Mouse (Mus musculus): ENCODE measurements around the gene Olfr871.
"Not testable (repeated sequence)": the region's sequence is repeated elsewhere in the genome, so short reads cannot be mapped to it uniquely, and the experiment has no call there.

DNA sequence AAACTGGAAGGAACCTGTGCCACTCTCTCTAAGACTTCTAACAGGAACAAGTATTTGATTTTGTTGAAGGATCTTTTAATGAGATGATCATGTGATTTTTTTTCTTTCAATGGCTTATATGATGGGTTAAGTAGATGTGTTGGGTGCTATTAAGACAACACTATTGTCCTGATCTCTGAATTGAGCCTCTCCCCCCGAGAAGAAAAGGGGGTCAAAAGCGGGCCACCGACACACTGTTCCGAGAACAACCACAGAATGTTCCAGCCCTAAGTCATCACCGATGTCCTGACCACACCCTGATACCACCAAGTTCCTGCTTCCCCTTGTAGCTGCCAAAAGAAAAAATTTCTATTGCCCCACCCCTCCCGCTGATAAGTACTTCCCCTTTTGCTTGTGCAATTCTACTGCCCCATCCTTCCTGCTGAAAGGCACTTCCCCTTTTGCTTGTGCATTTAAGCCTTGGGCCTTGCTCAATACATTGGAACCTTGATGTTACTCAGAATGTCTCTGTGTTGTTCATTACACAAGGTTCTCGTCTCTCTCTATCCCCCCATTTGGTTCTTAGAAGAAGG, 8.5 kb upstream of the Olfr871 start:
- not testable (repeated sequence) for TF ChIP-seq TAL1, GATA1 (IDR thresholded peaks at IDR 0.05; ENCODE audit: low read length)

Measured in erythroblast, embryonic 14.5 days (primary cell).